Comparison of ENCODE assay signal across 8 mouse cellular contexts in the genomic region with DNA sequence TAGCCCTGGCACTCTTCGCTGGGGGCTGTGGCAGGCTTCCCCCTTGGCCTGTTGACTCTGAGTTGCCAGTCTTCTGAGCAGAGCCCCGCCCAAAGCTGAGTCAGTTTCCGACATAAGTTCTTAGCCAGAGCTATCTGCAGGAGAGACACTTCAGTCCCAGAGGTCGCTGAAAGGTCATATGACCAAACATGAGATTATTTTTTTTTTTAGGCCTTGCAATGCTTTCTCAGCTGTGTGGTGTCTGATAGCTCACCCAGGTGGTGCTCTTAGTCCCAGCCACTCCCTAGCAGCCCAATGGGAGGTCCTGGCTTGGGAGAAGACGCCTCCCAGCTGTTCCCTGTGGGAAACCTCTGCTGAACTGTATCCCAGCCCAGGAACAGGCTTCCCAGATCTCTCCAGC. TPM values are rescaled to one million over a fixed set of nuclear protein-coding genes. Genes with fewer than 3 reads are reported as not detected.
DNase-seq lines count a peak whose midpoint lies in the region; ATAC-seq and TF ChIP-seq lines count a peak whose summit lies in the region.

No protein-coding gene starts in this region.

- peak overlapping the region; percentile 88 for H3K27ac ChIP-seq in lung, postnatal 0 days (ENCODE audit: low read length)

- H3K27me3 ChIP-seq in lung, postnatal 0 days (replicated peaks; ENCODE audit: insufficient read depth, low read length) = no peaks in the 10 kb centered on the region

- 0 out of 2 replicates have a peak overlapping the region, but pooled peaks have one; percentile 31 for H3K4me2 ChIP-seq in lung, postnatal 0 days (replicated peaks; ENCODE audit: low read depth, low read length)

- 3% methylated on average over 5 of the region's 5 CpGs for WGBS in lung, postnatal 0 days

- H3K9ac ChIP-seq in lung, postnatal 0 days (replicated peaks; ENCODE audit: low read depth) = no peak overlapping the region

- DNase-seq in CD4-positive, CD25-positive, alpha-beta regulatory T cell, adult 2 months (ENCODE audit: low read depth, low spot score) = peak; percentile 81
- peak; percentile 74 for DNase-seq in NIH3T3 (ENCODE audit: low read depth)
- DNase-seq in gastrocnemius, postnatal 10 days = peak; percentile 45
- peak; percentile 71 for DNase-seq in kidney, adult 11 months
- peak; percentile 93 for DNase-seq in lung, postnatal 0 days (ENCODE audit: low spot score)
- DNase-seq in layer of hippocampus, postnatal 36 days = no peak
- DNase-seq in Muller cell, postnatal 12 days (ENCODE audit: inconsistent ontology term) = no peak

- H3K9me3 ChIP-seq in lung, postnatal 0 days (ENCODE audit: low read length) = no peaks in the 10 kb centered on the region

- TF ChIP-seq CTCF in lung, postnatal 0 days (IDR thresholded peaks at IDR 0.05) = no peak

- peak; percentile 85 for TF ChIP-seq EP300 in lung, postnatal 0 days (IDR thresholded peaks at IDR 0.05)

- H3K4me3 ChIP-seq in lung, postnatal 0 days (ENCODE audit: low read depth, low read length) = no peak overlapping the region

- peak; percentile 76 for ATAC-seq in lung, postnatal 0 days
- ATAC-seq in frontal cortex, adult (ENCODE audit: low TSS enrichment) = no peak

- H3K36me3 ChIP-seq in lung, postnatal 0 days (ENCODE audit: insufficient read depth, low read length) = no peaks in the 10 kb centered on the region

- peaks cover 53% of the 10 kb centered on the region for H3K4me1 ChIP-seq in lung, postnatal 0 days (ENCODE audit: insufficient read depth, low read depth, low read length)

RNA-seq across cellular contexts. Expression of a gene that starts 22.7 kb away (rescaled TPM):
- 10 to 100 TPM; 26.1 to 29.7 TPM for total RNA-seq in gastrocnemius, postnatal 10 days (2021)
- 34.1 and 34.8 TPM in 2 replicates for polyA plus RNA-seq in lung, postnatal 0 days (2015; fragmentation: Nextera tagmentation; extraction: Ambion mirVana)
- total RNA-seq in layer of hippocampus, postnatal 36 days (2021) = 100 to 1,000 TPM; 105 TPM

Comparison
In these comparisons a context has a peak if more than half of its experiments do, and no peak if none do; other contexts are left out.
1. DNase-seq: peak in CD4-positive, CD25-positive, alpha-beta regulatory T cell, adult 2 months (single experiment), NIH3T3 (single experiment), gastrocnemius, postnatal 10 days (single experiment), kidney, adult 11 months (single experiment) and lung, postnatal 0 days (single experiment); none in layer of hippocampus, postnatal 36 days (0 of 2) and Muller cell, postnatal 12 days (single experiment).